Mouse (Mus musculus) CH12.LX (cell line): ENCODE measurements around the gene Zfp488. TPM values are rescaled to one million over a fixed set of nuclear protein-coding genes. Genes with fewer than 3 reads are reported as not detected.

Source experiments
- DNase-seq: peaks from one replicate; pipeline ENCODE4 v3.0.0-alpha.2; 2013; ENCODE audit errors: extremely low read depth
- H3K27ac ChIP-seq: 2 replicates; pipeline ENCODE4 v1.5.1; 2012; ENCODE audit warnings: low read depth, mild to moderate bottlenecking, control low read depth, moderate library complexity; ENCODE audit not compliant: insufficient read depth
- H3K27me3 ChIP-seq: replicated peaks from 2 replicates; pipeline ENCODE3; 2012; ENCODE audit warnings: inconsistent platforms
- H3K36me3 ChIP-seq, 2 experiments: replicated peaks in 1 of 2; 2 replicates each; pipeline versions ENCODE3 to v1.6.1; 2012; ENCODE audit warnings: inconsistent platforms in 1 of 2, low read length in 1 of 2, mild to moderate bottlenecking in 1 of 2, mixed read lengths in 1 of 2, moderate library complexity in 1 of 2; ENCODE audit not compliant: control insufficient read depth in 1 of 2, insufficient read depth in 1 of 2
- H3K4me1 ChIP-seq, 2 experiments: 2 replicates each; pipeline ENCODE4 v1.6.1; 2012; ENCODE audit warnings: inconsistent platforms in 1 of 2, moderate library complexity in 1 of 2; ENCODE audit not compliant: insufficient read depth in 2 of 2, control insufficient read depth in 1 of 2
- H3K4me2 ChIP-seq: 2 replicates; pipeline ENCODE4 v1.6.1; 2012; ENCODE audit warnings: low read depth, mild to moderate bottlenecking, control low read depth; ENCODE audit not compliant: poor library complexity, insufficient read depth, severe bottlenecking
- H3K4me3 ChIP-seq, 3 experiments: fragments of 150-350 bp in 1 of 3; sonication (generic) in 1 of 3; replicated peaks in 1 of 3; 2 replicates each; pipeline versions ENCODE3 to v1.5.1; 2011 to 2012; ENCODE audit warnings: low read depth in 2 of 3, low read length in 2 of 3, mild to moderate bottlenecking in 2 of 3, moderate library complexity in 2 of 3, control low read depth in 1 of 3, improper control_type of control experiment in 1 of 3, inconsistent platforms in 1 of 3, mixed read lengths in 1 of 3; ENCODE audit not compliant: poor library complexity in 1 of 3
- H3K79me2 ChIP-seq: replicated peaks from 2 replicates; pipeline ENCODE4 v1.6.1; 2012; ENCODE audit warnings: mild to moderate bottlenecking, moderate library complexity; ENCODE audit not compliant: control insufficient read depth, poor library complexity, insufficient read depth, severe bottlenecking; ENCODE audit errors: extremely low read depth
- H3K9ac ChIP-seq: 2 replicates; pipeline ENCODE4 v1.6.1; 2012; ENCODE audit warnings: low read depth, mild to moderate bottlenecking, control low read depth, moderate library complexity; ENCODE audit not compliant: insufficient read depth
- H3K9me3 ChIP-seq: replicated peaks from 2 replicates; pipeline ENCODE3; 2012; ENCODE audit warnings: low read length, inconsistent platforms, mixed read lengths
- BHLHE40 ChIP-seq: IDR thresholded peaks from 2 replicates; pipeline ENCODE4 v1.6.1; 2011; ENCODE audit warnings: mild to moderate bottlenecking, low read depth, low read length, improper control_type of control experiment
- CHD1 ChIP-seq: IDR thresholded peaks from 2 replicates; pipeline ENCODE4 v1.6.1; 2012; ENCODE audit warnings: low read depth, low read length, improper control_type of control experiment, inconsistent platforms
- CTCF ChIP-seq, 2 experiments: IDR thresholded peaks in 1 of 2; conservative IDR thresholded peaks in 1 of 2; 2 replicates each; pipeline ENCODE4 v1.5.1; 2011 to 2012; ENCODE audit warnings: low read depth in 2 of 2, low read length in 2 of 2, improper control_type of control experiment in 1 of 2, inconsistent platforms in 1 of 2, mild to moderate bottlenecking in 1 of 2, moderate library complexity in 1 of 2
- ELF1 ChIP-seq: IDR thresholded peaks from 2 replicates; pipeline ENCODE4 v1.6.1; 2014; ENCODE audit warnings: low read depth, mild to moderate bottlenecking, inconsistent platforms, low read length, improper control_type of control experiment
- EP300 ChIP-seq: IDR thresholded peaks from 2 replicates; pipeline ENCODE4 v1.6.1; 2011; ENCODE audit warnings: low read length, improper control_type of control experiment
- ETS1 ChIP-seq: conservative IDR thresholded peaks from 2 replicates; pipeline ENCODE4 v1.6.1; 2012; ENCODE audit warnings: low read depth, mild to moderate bottlenecking, inconsistent platforms, low read length, improper control_type of control experiment, moderate library complexity
- GABPA ChIP-seq: IDR thresholded peaks from 2 replicates; pipeline ENCODE4 v1.6.1; 2012; ENCODE audit warnings: low read depth, low read length, improper control_type of control experiment, inconsistent platforms; ENCODE audit not compliant: insufficient replicate concordance
- HCFC1 ChIP-seq: IDR thresholded peaks from 2 replicates; pipeline ENCODE4 v1.6.1; 2012; ENCODE audit warnings: low read depth, mild to moderate bottlenecking, inconsistent platforms, low read length, improper control_type of control experiment
- IRF4 ChIP-seq: IDR thresholded peaks from 2 replicates; pipeline ENCODE4 v1.6.1; 2014; ENCODE audit warnings: low read depth, mild to moderate bottlenecking, inconsistent platforms, low read length, improper control_type of control experiment
- JUN ChIP-seq: IDR thresholded peaks from 2 replicates; pipeline ENCODE4 v1.6.1; 2011; ENCODE audit warnings: low read depth, mild to moderate bottlenecking, low read length, improper control_type of control experiment, moderate library complexity; ENCODE audit not compliant: insufficient read depth
- MAX ChIP-seq: IDR thresholded peaks from 2 replicates; pipeline ENCODE4 v1.6.1; 2011; ENCODE audit warnings: low read length, improper control_type of control experiment
- MXI1 ChIP-seq: IDR thresholded peaks from 2 replicates; pipeline ENCODE4 v1.6.1; 2011; ENCODE audit warnings: mild to moderate bottlenecking, low read depth, low read length, improper control_type of control experiment
- MYC ChIP-seq: IDR thresholded peaks from 2 replicates; pipeline ENCODE4 v1.6.1; 2011; ENCODE audit warnings: low read depth, mild to moderate bottlenecking, improper control_type of control experiment, low read length
- POLR2AphosphoS2 ChIP-seq: IDR thresholded peaks from 2 replicates; pipeline ENCODE4 v1.6.1; 2011; ENCODE audit warnings: low read depth, low read length, improper control_type of control experiment
- RAD21 ChIP-seq: IDR thresholded peaks from 2 replicates; pipeline ENCODE4 v1.6.1; 2011; ENCODE audit warnings: low read depth, mild to moderate bottlenecking, low read length, improper control_type of control experiment, moderate library complexity
- RCOR1 ChIP-seq: conservative IDR thresholded peaks from 2 replicates; pipeline ENCODE4 v1.6.1; 2012; ENCODE audit warnings: low read depth, mild to moderate bottlenecking, inconsistent platforms, low read length, improper control_type of control experiment
- SIN3A ChIP-seq: IDR thresholded peaks from 2 replicates; pipeline ENCODE4 v1.6.1; 2012; ENCODE audit warnings: low read length, improper control_type of control experiment, inconsistent platforms
- TBP ChIP-seq: conservative IDR thresholded peaks from 2 replicates; pipeline ENCODE4 v1.6.1; 2011; ENCODE audit warnings: low read depth, low read length, improper control_type of control experiment
- TCF12 ChIP-seq: IDR thresholded peaks from 2 replicates; pipeline ENCODE4 v1.6.1; 2014; ENCODE audit warnings: low read depth, mild to moderate bottlenecking, inconsistent platforms, low read length, improper control_type of control experiment
- UBTF ChIP-seq: IDR thresholded peaks from 2 replicates; pipeline ENCODE4 v1.6.1; 2012; ENCODE audit warnings: low read depth, mild to moderate bottlenecking, inconsistent platforms, low read length, improper control_type of control experiment, moderate library complexity
- USF2 ChIP-seq: conservative IDR thresholded peaks from 2 replicates; pipeline ENCODE4 v1.6.1; 2011; ENCODE audit warnings: low read depth, low read length, improper control_type of control experiment
- ZC3H11A ChIP-seq: IDR thresholded peaks from 2 replicates; pipeline ENCODE4 v1.6.1; 2012; ENCODE audit warnings: low read depth, mild to moderate bottlenecking, inconsistent platforms, low read length, improper control_type of control experiment
- ZMIZ1 ChIP-seq: IDR thresholded peaks from 2 replicates; pipeline ENCODE4 v1.6.1; 2012; ENCODE audit warnings: low read depth, mild to moderate bottlenecking, inconsistent platforms, low read length, improper control_type of control experiment
- ZNF384 ChIP-seq: IDR thresholded peaks from 2 replicates; pipeline ENCODE4 v1.6.1; 2012; ENCODE audit warnings: low read depth, low read length, improper control_type of control experiment, inconsistent platforms
- dilution Hi-C: fragments of 300-500 bp; cut with MboI; formaldehyde crosslinking; loops from 2 replicates; pipeline ENCODE4 v1.14.3; 2020; ENCODE audit warnings: low sequenced_read_pairs; ENCODE audit not compliant: extremely low pct_unique_long_range_greater_than_20kb, extremely low pct_ligation_motif_present
- in situ Hi-C: fragments of 300-500 bp; cut with MboI; formaldehyde crosslinking; loops from 3 replicates; pipeline ENCODE4 v1.14.3; 2019; ENCODE audit warnings: low sequenced_read_pairs, low pct_ligation_motif_present, low pct_unique_long_range_greater_than_20kb, mixed read lengths
- polyA plus RNA-seq: library from polyadenylated mRNA; unstranded; fragments of >175 nt; gene quantifications from 2 replicates; pipeline ENCODE4 v1.2.1, GENCODE M21; 2012; ENCODE audit warnings: low read depth; ENCODE audit not compliant: insufficient read length
- total RNA-seq, 2 experiments: library from RNA; depleted of rRNA; stranded (reverse); fragments of 300-350 nt in 1 of 2; fragments of >200 nt in 1 of 2; gene quantifications; 2 replicates each; pipeline ENCODE4 v1.2.3; 2012 to 2014

Zfp488 gene
- total RNA-seq (2012; rRNA removed) = not detected in 2 replicates
- not detected in 2 replicates for total RNA-seq (2014; rRNA removed)
- polyA plus RNA-seq = not detected in 2 replicates

DNA sequence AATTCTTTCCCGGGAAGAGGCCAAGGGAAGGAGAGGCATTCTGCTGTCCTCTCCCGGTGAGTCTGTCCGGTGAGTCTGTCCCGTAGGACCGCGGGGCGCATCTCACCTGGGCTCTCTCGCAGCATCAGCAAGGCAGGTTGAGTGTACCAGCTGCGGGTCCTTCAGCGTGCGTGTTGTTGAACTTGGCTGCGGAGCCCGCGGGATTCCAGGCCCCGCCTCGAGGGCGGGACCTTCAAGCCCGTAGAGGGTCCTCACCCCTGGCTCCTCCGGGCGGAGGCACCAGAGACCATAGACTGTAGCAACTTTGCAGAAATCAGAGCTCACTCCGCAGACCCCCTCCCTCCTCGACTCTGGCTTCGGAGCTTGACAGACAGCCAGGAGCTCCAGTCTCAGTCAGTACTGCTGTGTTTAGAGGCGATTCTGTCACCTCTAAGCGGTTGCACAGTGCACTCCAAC, at the start of gene Zfp488:
TSS of gene Zfp488 (minus strand) at position 161 of the 456 bp plus-strand sequence.
- H3K4me1 ChIP-seq = no peaks in the 10 kb centered on the region
- H3K27ac ChIP-seq = no peak within 1 kb of the TSS
- no peak within 1 kb of the TSS for H3K4me2 ChIP-seq
- no peaks in the 10 kb centered on the region for H3K9me3 ChIP-seq
- peaks cover 5% of the 10 kb centered on the region for H3K27me3 ChIP-seq
- no peak for DNase-seq
- H3K36me3 ChIP-seq = no peaks in the 10 kb centered on the region
- H3K4me3 ChIP-seq = no peak within 1 kb of the TSS
- no peak for TF ChIP-seq GABPA
- TF ChIP-seq EP300 = no peak
- no peak for TF ChIP-seq IRF4
- TF ChIP-seq ZNF384 = no peak
- TF ChIP-seq HCFC1 = no peak
- no peak for TF ChIP-seq ETS1
- no peak for TF ChIP-seq CTCF (conservative IDR thresholded peaks at IDR 0.05 in 1 of 2, IDR thresholded peaks at IDR 0.05 in 1 of 2; ENCODE audit: low read depth in 2 of 2, low read length in 2 of 2)
- no peak for TF ChIP-seq UBTF
- TF ChIP-seq ZMIZ1 = no peak
- no peak within 1 kb of the TSS for H3K9ac ChIP-seq
- in situ Hi-C loops = no loop called here
- dilution Hi-C loops = no loop called here
- H3K79me2 ChIP-seq = no peaks in the 10 kb centered on the region

GRCm38 (mm10) chr14:34026710-34027109, 48.1 kb upstream of the Zfp488 start:
- Histone ChIP-seq H3K9me3 (peaks cover 2% of the 10 kb centered on the region), H3K79me2 (no peaks in the 10 kb centered on the region), H3K27me3 (no peaks in the 10 kb centered on the region), H3K36me3 (no peaks in the 10 kb centered on the region), H3K9ac (no peak overlapping the region), H3K4me3 (no peak overlapping the region), H3K4me1 (no peaks in the 10 kb centered on the region), H3K4me2 (no peak overlapping the region), H3K27ac (no peak overlapping the region)
- no peak for TF ChIP-seq CHD1
- TF ChIP-seq RAD21 = no peak
- TF ChIP-seq JUN = no peak
- no peak for TF ChIP-seq HCFC1
- TF ChIP-seq MYC = no peak
- TF ChIP-seq UBTF = no peak
- TF ChIP-seq BHLHE40 = no peak
- no peak for TF ChIP-seq MAX
- TF ChIP-seq RCOR1 = no peak
- TF ChIP-seq MXI1 = no peak
- no peak for TF ChIP-seq POLR2AphosphoS2
- TF ChIP-seq ELF1 = no peak
- TF ChIP-seq TBP = no peak
- TF ChIP-seq USF2 = no peak
- TF ChIP-seq ZC3H11A = no peak
- TF ChIP-seq SIN3A = no peak
- no peak for TF ChIP-seq TCF12
- dilution Hi-C loops (no loop called here), in situ Hi-C loops (no loop called here)
- DNase-seq = no peak
